13 mouse cellular contexts compared by ENCODE assay signal in the genomic region with DNA sequence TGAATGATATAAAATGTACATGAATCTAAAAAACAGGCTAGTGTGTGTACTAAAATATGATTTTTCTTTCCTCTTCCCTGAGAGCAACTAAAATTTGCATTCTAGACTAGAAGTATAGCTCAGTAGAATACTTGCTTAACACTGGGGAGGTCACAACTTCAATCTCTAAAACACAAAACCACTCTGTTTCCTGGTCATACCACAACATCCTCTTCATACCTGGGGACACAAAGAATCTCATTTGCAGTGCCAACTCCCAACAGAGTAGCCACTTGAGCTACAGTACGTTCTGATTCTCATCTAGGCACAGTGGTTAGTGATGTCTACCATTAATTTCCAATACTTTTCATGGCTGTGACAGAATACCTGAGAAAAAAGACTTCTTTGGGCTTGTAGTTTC. TPM values are rescaled to one million over a fixed set of nuclear protein-coding genes. Genes with fewer than 3 reads are reported as not detected.
"Had no signal": no experiment of that assay in that cellular context is flagged by ENCODE, and none has a peak within 500 bp of the region (broad histone marks: within the 10 kb centered on the region; RNA-seq: fewer than 3 reads in every experiment).

No protein-coding gene starts in this region.

- H3K27ac ChIP-seq: limb, embryonic 12.5 days; liver, embryonic 14.5 days; midbrain, embryonic 15.5 days; neural tube, embryonic 13.5 days had no signal

- DNase-seq: kidney, adult 8-10 months; kidney, postnatal 25 days; liver; lung, adult 18-20 months; retina, postnatal 1 day; right cerebral cortex, postnatal 14 days; thymus, adult 18-20 months; thymus, postnatal 36 days had no signal

- H3K27me3 ChIP-seq: limb, embryonic 12.5 days; midbrain, embryonic 15.5 days; neural tube, embryonic 13.5 days had no signal

- H3K36me3 ChIP-seq: midbrain, embryonic 15.5 days had no signal

- H3K4me3 ChIP-seq: limb, embryonic 12.5 days; midbrain, embryonic 15.5 days; neural tube, embryonic 13.5 days had no signal

RNA-seq across cellular contexts. Expression of a gene that starts 26.1 kb away (rescaled TPM):
- total RNA-seq: monocyte, adult 5-6 weeks had no signal
